Mouse (Mus musculus) lung, adult 2 months (tissue): ENCODE data around the gene Kctd6.

Experiments
- CTCF ChIP-seq: fragments of 200-500 bp; IDR thresholded peaks from 2 replicates; pipeline ENCODE4 v1.5.1; 2011; ENCODE audit warnings: mild to moderate bottlenecking, low read length, control low read depth; ENCODE audit not compliant: insufficient read depth
- POLR2A ChIP-seq: fragments of 200-500 bp; IDR thresholded peaks from 2 replicates; pipeline ENCODE4 v1.6.1; 2011; ENCODE audit warnings: low read depth, mild to moderate bottlenecking, control low read depth, low read length, borderline replicate concordance; ENCODE audit errors: extremely low read depth

GRCm38 (mm10) chr14:8264378-8264777 is 50.4 kb downstream of the Kctd6 start:
- TF ChIP-seq POLR2A = no peak
- no peak for TF ChIP-seq CTCF
